Mouse (Mus musculus): ENCODE measurements around the gene Wdfy4.

Gene Wdfy4

DNA sequence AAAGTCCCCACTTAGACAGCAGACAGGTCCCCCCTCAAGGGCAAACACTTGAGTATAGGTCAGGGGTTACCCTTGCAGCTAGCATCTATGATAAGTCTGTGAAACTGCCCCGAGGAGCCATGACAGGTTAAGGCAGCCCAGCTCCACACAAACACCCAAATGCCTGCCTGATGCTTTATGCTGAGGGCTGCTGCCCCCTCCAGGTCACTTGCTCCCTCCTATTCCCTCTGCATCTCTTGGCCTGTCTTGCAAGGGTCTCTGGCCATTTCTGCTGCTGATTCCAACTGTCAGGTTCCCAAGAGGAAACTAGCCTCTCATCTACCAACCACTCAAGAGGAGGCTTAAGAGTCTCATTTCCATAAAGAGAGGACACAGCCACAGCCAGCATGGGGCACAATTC, 32.4 kb downstream of the Wdfy4 start:
- no peak for TF ChIP-seq GATA4 (IDR thresholded peaks at IDR 0.05; ENCODE audit: insufficient replicate concordance, low read length)

- TF ChIP-seq GATA4 (IDR thresholded peaks at IDR 0.05; ENCODE audit: insufficient replicate concordance, low read length): no peak
Measured at GRCm38 (mm10) chr14:33146287-33146686, 39.0 kb downstream of the Wdfy4 start.

GRCm38 (mm10) chr14:33136843-33137242, 48.5 kb downstream of the Wdfy4 start:
- TF ChIP-seq GATA4 (IDR thresholded peaks at IDR 0.05; ENCODE audit: insufficient replicate concordance, low read length): no peak

GRCm38 (mm10) chr14:33135170-33135569, 50.1 kb downstream of the Wdfy4 start:
- no peak for TF ChIP-seq GATA4 (IDR thresholded peaks at IDR 0.05; ENCODE audit: insufficient replicate concordance, low read length)

GRCm38 (mm10) chr14:33131044-33131758, 54.1 kb downstream of the Wdfy4 start:
- TF ChIP-seq GATA4 (IDR thresholded peaks at IDR 0.05; ENCODE audit: insufficient replicate concordance, low read length): no peak

GRCm38 (mm10) chr14:33116590-33116989, 68.7 kb downstream of the Wdfy4 start:
- no peak for TF ChIP-seq GATA4 (IDR thresholded peaks at IDR 0.05; ENCODE audit: insufficient replicate concordance, low read length)

DNA sequence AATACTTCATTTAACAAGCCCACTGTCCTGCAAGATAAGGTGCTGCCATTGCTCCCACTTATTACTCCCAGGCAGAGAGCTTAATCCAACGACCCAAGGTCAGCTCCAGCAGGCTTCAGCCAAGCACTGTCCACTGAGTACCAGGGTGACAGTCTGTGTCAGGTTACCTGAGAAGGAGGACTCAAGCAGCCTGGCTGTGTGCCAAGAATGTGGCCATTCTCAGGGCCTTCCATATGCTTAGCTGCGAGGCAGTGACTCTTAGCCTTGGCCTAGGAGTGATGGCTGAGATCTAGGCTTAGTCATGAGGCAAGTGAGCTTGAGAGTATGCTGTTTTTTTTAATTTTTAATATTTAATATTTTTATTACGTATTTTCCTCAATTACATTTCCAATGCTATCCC, 80.5 kb downstream of the Wdfy4 start:
- TF ChIP-seq GATA4 (IDR thresholded peaks at IDR 0.05; ENCODE audit: insufficient replicate concordance, low read length): no peak

DNA sequence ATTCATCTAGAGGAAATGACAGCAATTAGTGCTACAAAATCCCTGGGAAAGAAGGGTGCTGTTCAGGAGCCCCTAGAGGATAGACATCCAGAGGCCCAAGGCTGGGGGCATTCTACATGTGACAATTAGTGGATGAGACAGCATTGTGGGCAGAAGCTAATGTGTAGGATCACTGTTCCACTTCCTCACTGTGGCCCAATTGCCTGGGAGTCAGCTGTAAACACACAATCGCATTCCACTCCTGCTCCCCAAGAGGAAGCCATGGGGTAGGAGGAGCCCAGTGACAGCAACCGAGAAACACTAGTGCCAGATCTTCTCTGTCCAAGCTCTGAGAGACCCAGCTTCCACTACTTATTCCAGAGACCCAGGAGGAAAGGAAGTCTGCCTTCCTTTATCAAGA, 83.7 kb downstream of the Wdfy4 start:
- TF ChIP-seq GATA4 (IDR thresholded peaks at IDR 0.05; ENCODE audit: insufficient replicate concordance, low read length): no peak

DNA sequence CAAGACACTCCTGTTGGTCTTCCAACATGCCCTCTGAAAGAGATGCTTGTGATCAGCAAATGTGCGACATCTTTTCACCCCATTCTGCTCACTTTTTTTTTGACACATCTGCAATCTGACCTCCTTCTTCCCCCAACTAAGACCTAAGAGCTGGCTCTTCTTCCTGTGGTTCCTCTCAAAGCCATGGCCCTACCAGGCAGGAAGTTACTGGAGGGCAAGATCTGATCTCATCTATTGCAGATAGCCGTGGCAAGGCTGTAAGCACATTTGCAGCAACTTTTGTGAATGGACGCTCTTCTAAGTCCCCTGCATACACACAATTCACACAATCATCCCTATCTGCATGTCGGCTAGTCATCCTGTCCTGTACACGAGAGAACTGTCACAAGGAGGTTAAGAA, 85.4 kb downstream of the Wdfy4 start:
- no peak for TF ChIP-seq GATA4 (IDR thresholded peaks at IDR 0.05; ENCODE audit: insufficient replicate concordance, low read length)

GRCm38 (mm10) chr14:33099111-33099510, 86.2 kb downstream of the Wdfy4 start:
- TF ChIP-seq GATA4 (IDR thresholded peaks at IDR 0.05; ENCODE audit: insufficient replicate concordance, low read length): no peak

- no peak for TF ChIP-seq GATA4 (IDR thresholded peaks at IDR 0.05; ENCODE audit: insufficient replicate concordance, low read length)
Measured at GRCm38 (mm10) chr14:33096462-33096861, 88.8 kb downstream of the Wdfy4 start.

- TF ChIP-seq GATA4 (IDR thresholded peaks at IDR 0.05; ENCODE audit: insufficient replicate concordance, low read length): no peak
Measured at GRCm38 (mm10) chr14:33083326-33083725, 102.0 kb downstream of the Wdfy4 start.

DNA sequence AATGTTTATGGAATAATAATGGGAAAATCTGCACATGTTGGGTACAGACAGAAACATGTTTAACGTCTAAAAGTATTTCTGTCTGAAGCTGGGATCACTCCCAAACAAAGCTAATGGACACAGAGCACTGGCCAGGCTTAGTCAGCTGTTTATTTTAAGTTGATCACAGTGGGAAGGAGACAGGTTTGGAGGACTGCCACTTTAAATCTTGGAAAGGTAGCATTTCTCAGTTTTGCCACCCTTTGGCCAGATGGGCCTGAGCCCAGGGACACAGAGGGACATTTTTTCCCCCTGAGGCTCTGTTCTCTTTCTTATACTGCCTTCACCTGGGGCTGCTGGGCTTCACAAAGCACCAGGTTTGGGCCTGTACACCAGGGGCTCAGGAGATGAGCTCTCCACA, 103.0 kb downstream of the Wdfy4 start:
- TF ChIP-seq GATA4 (IDR thresholded peaks at IDR 0.05; ENCODE audit: insufficient replicate concordance, low read length): no peak

GRCm38 (mm10) chr14:33081370-33081860, 103.9 kb downstream of the Wdfy4 start:
- TF ChIP-seq GATA4 (IDR thresholded peaks at IDR 0.05; ENCODE audit: insufficient replicate concordance, low read length): no peak

DNA sequence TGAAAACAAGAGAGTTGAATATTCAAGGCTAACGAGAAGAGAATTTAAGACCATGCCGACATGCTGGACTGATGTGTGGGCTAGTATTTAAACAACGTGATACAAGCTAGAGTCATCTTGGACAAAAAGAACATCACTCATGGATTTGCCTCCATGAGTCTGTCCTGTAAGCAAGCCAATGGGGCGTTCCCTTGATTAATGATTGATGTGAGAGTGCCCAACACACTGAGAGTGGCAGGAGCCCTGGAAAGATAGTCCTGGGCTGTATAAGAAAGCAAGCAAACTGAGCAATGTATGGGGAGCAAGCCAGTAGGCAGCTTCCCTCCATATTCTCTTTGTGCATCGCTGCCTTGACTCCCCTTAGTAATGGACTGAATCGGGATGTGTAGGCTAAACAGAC, 106.7 kb downstream of the Wdfy4 start:
- no peak for TF ChIP-seq GATA4 (IDR thresholded peaks at IDR 0.05; ENCODE audit: insufficient replicate concordance, low read length)

- no peak for TF ChIP-seq GATA4 (IDR thresholded peaks at IDR 0.05; ENCODE audit: insufficient replicate concordance, low read length)
Measured at GRCm38 (mm10) chr14:33078110-33078509, 107.2 kb downstream of the Wdfy4 start.

DNA sequence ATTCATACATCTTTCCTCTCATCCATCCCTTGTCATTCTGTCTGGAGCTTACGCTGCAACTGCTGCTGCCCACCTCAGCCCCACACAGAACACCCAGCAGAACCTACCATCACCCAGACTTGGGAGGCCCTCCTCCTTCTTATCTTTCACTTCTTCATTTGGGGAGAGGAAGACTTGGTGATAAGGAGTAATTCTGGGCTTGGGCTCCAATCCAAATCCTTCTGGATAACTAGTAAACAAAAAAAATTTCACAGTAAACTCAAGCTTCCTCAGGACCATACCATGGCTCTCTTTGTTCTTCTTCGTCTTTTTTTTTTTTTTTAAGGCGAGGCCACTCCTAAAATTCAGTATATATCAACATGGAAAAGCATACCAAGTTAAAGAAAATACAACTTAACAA, 112.0 kb downstream of the Wdfy4 start:
- TF ChIP-seq GATA4 (IDR thresholded peaks at IDR 0.05; ENCODE audit: insufficient replicate concordance, low read length): no peak

Data from liver, adult (tissue).